Mouse (Mus musculus) myocyte (in vitro differentiated cells): ENCODE data around the gene Smco3. TPM values are rescaled to one million over a fixed set of nuclear protein-coding genes. Genes with fewer than 3 reads are reported as not detected.

ENCODE experiments used
- H3K27me3 ChIP-seq: one replicate; pipeline ENCODE4 v1.6.1; 2011; ENCODE audit not compliant: control insufficient read depth, insufficient read depth, insufficient read length
- H3K36me3 ChIP-seq: one replicate; pipeline ENCODE4 v1.6.1; 2011; ENCODE audit not compliant: control insufficient read depth, insufficient read depth
- H3K4me2 ChIP-seq: one replicate; pipeline ENCODE4 v1.6.1; 2011; ENCODE audit warnings: low read depth, control low read depth
- H3K4me3 ChIP-seq: one replicate; pipeline ENCODE4 v1.5.1; 2011; ENCODE audit warnings: mild to moderate bottlenecking, control low read depth, moderate library complexity
- H3K79me2 ChIP-seq: one replicate; pipeline ENCODE4 v1.6.1; 2011; ENCODE audit not compliant: control insufficient read depth, insufficient read depth
- H3ac ChIP-seq: one replicate; pipeline ENCODE4 v1.6.1; 2011; ENCODE audit not compliant: control insufficient read depth, insufficient read length
- CEBPB ChIP-seq: IDR thresholded peaks from 2 replicates; pipeline ENCODE4 v1.6.1; 2011; ENCODE audit warnings: mild to moderate bottlenecking, moderate library complexity; ENCODE audit not compliant: poor library complexity, insufficient read depth, severe bottlenecking
- E2F4 ChIP-seq: IDR thresholded peaks from one replicate; pipeline ENCODE4 v1.6.1; 2011; ENCODE audit warnings: mild to moderate bottlenecking, control low read depth, moderate library complexity; ENCODE audit not compliant: insufficient read depth
- MAX ChIP-seq: IDR thresholded peaks from one replicate; pipeline ENCODE4 v1.6.1; 2011; ENCODE audit warnings: low read depth, mild to moderate bottlenecking, control low read depth
- MYOD1 ChIP-seq, 3 experiments: IDR thresholded peaks; one replicate each; pipeline ENCODE4 v1.6.1; 2011; ENCODE audit warnings: control low read depth in 2 of 3, low read depth in 2 of 3, mild to moderate bottlenecking in 2 of 3, moderate library complexity in 1 of 3; ENCODE audit not compliant: insufficient read length in 2 of 3, control insufficient read depth in 1 of 3
- MYOG ChIP-seq, 3 experiments: IDR thresholded peaks; one replicate each; pipeline ENCODE4 v1.6.1; 2011; ENCODE audit warnings: control low read depth in 2 of 3, low read depth in 2 of 3, mild to moderate bottlenecking in 2 of 3; ENCODE audit not compliant: insufficient read length in 2 of 3, control insufficient read depth in 1 of 3, insufficient read depth in 1 of 3
- POLR2A ChIP-seq: IDR thresholded peaks from one replicate; pipeline ENCODE4 v1.6.1; 2011; ENCODE audit warnings: low read depth, mild to moderate bottlenecking, control low read depth, moderate library complexity; ENCODE audit not compliant: insufficient read length
- POLR2AphosphoS2 ChIP-seq: IDR thresholded peaks from one replicate; pipeline ENCODE4 v1.6.1; 2011; ENCODE audit warnings: low read depth, control low read depth; ENCODE audit not compliant: insufficient read length
- REST ChIP-seq: IDR thresholded peaks from one replicate; pipeline ENCODE4 v1.6.1; 2011; ENCODE audit warnings: mild to moderate bottlenecking, control low read depth, moderate library complexity; ENCODE audit not compliant: insufficient read depth, insufficient read length
- SRF ChIP-seq: IDR thresholded peaks from one replicate; pipeline ENCODE4 v1.6.1; 2011; ENCODE audit warnings: low read depth; ENCODE audit not compliant: control insufficient read depth, insufficient read length
- TCF12 ChIP-seq: IDR thresholded peaks from one replicate; pipeline ENCODE4 v1.6.1; 2011; ENCODE audit warnings: mild to moderate bottlenecking, control low read depth; ENCODE audit not compliant: poor library complexity, insufficient read depth, severe bottlenecking
- TCF3 ChIP-seq: IDR thresholded peaks from one replicate; pipeline ENCODE4 v1.6.1; 2011; ENCODE audit warnings: low read depth, control low read depth; ENCODE audit not compliant: insufficient read length
- USF1 ChIP-seq: IDR thresholded peaks from one replicate; pipeline ENCODE4 v1.6.1; 2011; ENCODE audit warnings: low read depth, mild to moderate bottlenecking, control low read depth, moderate library complexity
- polyA plus RNA-seq: library from polyadenylated mRNA; unstranded; fragments of >200 nt; fragmentation: generic; extraction: Trizol; gene quantifications from one replicate; pipeline ENCODE4 v1.2.1, GENCODE M21; 2012; ENCODE audit warnings: missing spikeins

Smco3 gene
- polyA plus RNA-seq, 1 experiment: 0.12 TPM

DNA sequence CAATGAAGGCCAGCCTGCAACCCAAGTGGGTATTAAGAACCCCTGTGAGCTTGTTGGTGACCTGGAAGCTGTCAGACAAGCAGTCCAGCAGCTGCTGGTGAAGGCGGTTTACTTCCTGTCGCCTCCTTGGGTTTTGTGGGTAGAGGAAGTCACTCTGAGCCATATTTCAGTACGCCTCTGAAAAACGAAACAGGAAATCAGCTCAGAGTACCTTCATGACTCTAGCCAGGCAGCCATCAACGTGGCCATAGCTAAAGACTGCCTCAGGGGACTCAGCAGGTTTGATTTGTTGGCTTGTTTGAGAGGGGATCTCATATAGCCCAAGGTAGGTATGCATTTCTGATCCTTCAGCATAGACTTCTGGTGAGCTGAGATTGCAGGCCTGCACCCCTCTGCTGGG lies 3.5 kb downstream of the Smco3 start:
- no peak for TF ChIP-seq SRF
- TF ChIP-seq MYOG (IDR thresholded peaks at IDR 0.05; ENCODE audit: control insufficient read depth in 1 of 3, insufficient read depth in 1 of 3, insufficient read length in 2 of 3, low read depth in 2 of 3): no peak
- TF ChIP-seq POLR2A: no peak
- TF ChIP-seq MYOD1 (IDR thresholded peaks at IDR 0.05; ENCODE audit: control insufficient read depth in 1 of 3, insufficient read length in 2 of 3, low read depth in 2 of 3): no peak
- TF ChIP-seq POLR2AphosphoS2: no peak
- Histone ChIP-seq H3ac (no peak overlapping the region), H3K27me3 (no peaks in the 10 kb centered on the region), H3K4me3 (no peak overlapping the region), H3K79me2 (peaks cover 9% of the 10 kb centered on the region), H3K4me2 (no peak overlapping the region), H3K36me3 (no peaks in the 10 kb centered on the region)

DNA sequence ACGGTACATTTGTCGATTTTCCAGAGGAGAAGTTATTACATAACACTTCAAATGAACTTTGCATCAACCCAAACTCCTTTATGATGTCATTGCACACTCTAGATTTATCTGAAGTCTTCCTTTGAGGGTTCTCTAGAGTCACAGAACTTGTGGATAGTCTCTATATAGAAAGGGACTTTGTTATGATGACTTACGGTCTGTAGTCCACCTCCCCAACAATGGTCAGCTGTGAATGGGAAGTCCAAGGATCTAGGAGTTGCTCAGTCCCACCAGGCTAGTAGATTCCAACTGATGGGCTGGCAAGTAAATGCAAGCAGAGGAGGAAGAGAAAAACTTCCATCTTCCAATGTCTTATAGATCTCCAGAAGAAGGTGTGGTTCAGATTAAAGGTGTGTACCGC lies 6.6 kb downstream of the Smco3 start:
- Histone ChIP-seq H3K79me2 (peaks cover 29% of the 10 kb centered on the region), H3K36me3 (peaks cover 18% of the 10 kb centered on the region), H3K4me3 (peak overlapping the region; percentile 80), H3ac (no peak overlapping the region), H3K4me2 (peak overlapping the region; percentile 87), H3K27me3 (no peaks in the 10 kb centered on the region)
- no peak for TF ChIP-seq TCF3
- TF ChIP-seq REST: no peak
- TF ChIP-seq TCF12: no peak
- TF ChIP-seq CEBPB: no peak
- no peak for TF ChIP-seq MAX
- no peak for TF ChIP-seq SRF
- no peak for TF ChIP-seq USF1
- TF ChIP-seq MYOD1 (IDR thresholded peaks at IDR 0.05; ENCODE audit: control insufficient read depth in 1 of 3, insufficient read length in 2 of 3, low read depth in 2 of 3): no peak
- TF ChIP-seq POLR2AphosphoS2: no peak
- no peak for TF ChIP-seq E2F4
- no peak for TF ChIP-seq MYOG (IDR thresholded peaks at IDR 0.05; ENCODE audit: control insufficient read depth in 1 of 3, insufficient read depth in 1 of 3, insufficient read length in 2 of 3, low read depth in 2 of 3)
- TF ChIP-seq POLR2A: no peak

DNA sequence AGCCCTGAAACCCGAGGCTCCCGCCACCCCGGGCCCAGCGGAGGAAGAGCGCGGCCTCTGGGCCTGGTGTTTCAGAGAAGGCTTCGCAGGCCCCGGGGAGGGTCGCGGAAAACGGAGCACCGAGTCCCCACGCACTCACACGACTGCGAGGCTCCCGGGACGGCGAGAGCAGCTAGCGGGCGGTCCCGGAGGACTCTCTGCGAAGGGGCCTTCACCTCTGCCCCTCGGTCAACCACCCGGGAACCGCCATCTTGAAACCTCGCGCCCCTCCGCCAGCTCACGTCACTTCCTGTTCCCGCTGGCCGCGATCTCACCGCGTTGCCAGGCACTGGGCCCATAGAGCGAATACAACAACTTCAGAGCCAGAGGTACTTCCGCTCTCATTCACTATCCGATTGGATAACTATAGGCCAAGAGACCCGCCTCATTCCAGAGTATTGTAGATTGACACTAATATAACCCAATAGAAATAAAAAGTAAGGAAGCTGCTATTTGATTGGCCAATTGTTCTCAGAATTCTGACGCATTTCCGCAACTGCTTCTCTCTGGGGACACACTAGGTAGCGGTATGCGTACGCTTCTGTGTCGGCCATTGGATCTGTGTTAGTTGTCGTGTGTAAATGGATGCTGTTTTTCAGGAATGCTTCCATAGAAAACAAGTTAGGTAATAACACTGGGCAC lies 7.2 kb downstream of the Smco3 start, which contains the start of gene Wbp11:
Gene Wbp11 (minus strand): TSS at position 353 of the 681 bp plus-strand sequence.
- Histone ChIP-seq H3K27me3 (no peaks in the 10 kb centered on the region), H3K4me2 (peak within 1 kb of the TSS; percentile 87), H3K36me3 (peaks cover 18% of the 10 kb centered on the region), H3ac (peak within 1 kb of the TSS; percentile 71), H3K79me2 (peaks cover 29% of the 10 kb centered on the region), H3K4me3 (peak within 1 kb of the TSS; percentile 80)
- TF ChIP-seq MAX: no peak
- TF ChIP-seq POLR2AphosphoS2: peak; percentile 74
- peak; percentile 58 for TF ChIP-seq POLR2A
- TF ChIP-seq USF1: no peak
- TF ChIP-seq CEBPB: no peak
- TF ChIP-seq MYOG (IDR thresholded peaks at IDR 0.05; ENCODE audit: control insufficient read depth in 1 of 3, insufficient read depth in 1 of 3, insufficient read length in 2 of 3, low read depth in 2 of 3): no peak
- TF ChIP-seq TCF12: no peak
- no peak for TF ChIP-seq REST
- TF ChIP-seq TCF3: no peak
- TF ChIP-seq E2F4: peak; percentile 79

DNA sequence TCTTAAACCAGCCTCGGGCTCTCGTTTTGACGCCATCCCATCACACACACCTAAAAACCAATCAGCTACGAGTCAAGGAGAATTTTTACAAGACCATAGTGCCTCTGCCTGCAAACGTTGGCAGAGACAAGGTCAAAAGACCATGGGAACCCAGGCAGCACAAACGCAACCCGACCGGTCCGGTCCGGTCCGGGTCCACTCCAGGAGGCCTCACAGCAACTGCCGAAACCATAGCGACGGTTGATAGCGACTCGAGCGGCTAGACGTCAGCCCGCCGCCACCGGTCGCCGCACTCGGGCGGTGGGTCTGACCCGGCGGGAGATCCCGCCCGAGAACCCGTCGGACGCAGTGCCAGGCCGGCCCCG lies 7.8 kb downstream of the Smco3 start, which contains the start of gene BC049715:
Gene BC049715 (plus strand): TSS at position 111 of the 365 bp plus-strand sequence.
- H3K4me3 ChIP-seq: peak within 1 kb of the TSS; percentile 80
- H3K27me3 ChIP-seq: no peaks in the 10 kb centered on the region
- H3K79me2 ChIP-seq: peaks cover 29% of the 10 kb centered on the region
- peak within 1 kb of the TSS; percentile 87 for H3K4me2 ChIP-seq
- peaks cover 21% of the 10 kb centered on the region for H3K36me3 ChIP-seq
- H3ac ChIP-seq: peak within 1 kb of the TSS; percentile 71
- TF ChIP-seq POLR2AphosphoS2 (no peak), POLR2A (no peak), TCF12 (no peak), REST (no peak), SRF (no peak), TCF3 (no peak), CEBPB (no peak), E2F4 (no peak), USF1 (no peak), MAX (no peak), MYOG (IDR thresholded peaks at IDR 0.05; ENCODE audit: control insufficient read depth in 1 of 3, insufficient read depth in 1 of 3, insufficient read length in 2 of 3, low read depth in 2 of 3) (no peak), MYOD1 (IDR thresholded peaks at IDR 0.05; ENCODE audit: control insufficient read depth in 1 of 3, insufficient read length in 2 of 3, low read depth in 2 of 3) (no peak)

DNA sequence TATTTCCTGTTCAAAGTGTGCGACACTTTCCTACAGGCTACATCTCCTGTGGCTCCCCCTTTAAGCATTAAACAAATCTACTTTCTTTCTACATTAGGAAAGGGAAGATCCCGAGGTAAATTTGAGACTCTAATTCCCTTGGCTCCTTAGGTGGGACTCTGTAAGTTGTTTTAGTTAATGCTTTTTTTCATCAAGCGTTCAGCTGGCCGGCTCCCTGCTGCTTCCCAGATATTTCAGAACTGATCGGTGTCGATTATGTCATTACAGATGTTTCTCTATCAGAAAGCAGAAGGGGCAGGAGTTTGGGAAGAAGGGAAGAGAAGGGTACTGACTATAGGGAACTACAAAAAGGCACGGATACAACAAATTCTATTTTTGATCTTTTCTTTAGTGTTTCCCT lies 8.1 kb downstream of the Smco3 start:
- H3K4me2 ChIP-seq: peak overlapping the region; percentile 86
- H3ac ChIP-seq: peak overlapping the region; percentile 71
- H3K27me3 ChIP-seq: no peaks in the 10 kb centered on the region
- no peak for TF ChIP-seq POLR2AphosphoS2
- TF ChIP-seq REST: no peak
- TF ChIP-seq MYOD1 (IDR thresholded peaks at IDR 0.05; ENCODE audit: control insufficient read depth in 1 of 3, insufficient read length in 2 of 3, low read depth in 2 of 3): no peak
- no peak for TF ChIP-seq TCF12
- no peak for TF ChIP-seq USF1
- no peak for TF ChIP-seq MYOG (IDR thresholded peaks at IDR 0.05; ENCODE audit: control insufficient read depth in 1 of 3, insufficient read depth in 1 of 3, insufficient read length in 2 of 3, low read depth in 2 of 3)
- no peak for TF ChIP-seq CEBPB
- no peak for TF ChIP-seq E2F4
- TF ChIP-seq SRF: no peak
- no peak for TF ChIP-seq MAX
- TF ChIP-seq POLR2A: no peak
- peaks cover 25% of the 10 kb centered on the region for H3K36me3 ChIP-seq
- peak overlapping the region; percentile 80 for H3K4me3 ChIP-seq
- peaks cover 29% of the 10 kb centered on the region for H3K79me2 ChIP-seq
